Mouse (Mus musculus) lung, postnatal 0 days (tissue): Measurements from ENCODE around the gene Hyal4.

Experiments used
- CTCF ChIP-seq: IDR thresholded peaks from 2 replicates; pipeline ENCODE4 v1.5.1; 2016; ENCODE audit warnings: antibody characterized with exemption, mild to moderate bottlenecking
- EP300 ChIP-seq: IDR thresholded peaks from 2 replicates; pipeline ENCODE4 v1.6.1; 2016; ENCODE audit warnings: antibody characterized with exemption, mild to moderate bottlenecking, control low read depth

DNA sequence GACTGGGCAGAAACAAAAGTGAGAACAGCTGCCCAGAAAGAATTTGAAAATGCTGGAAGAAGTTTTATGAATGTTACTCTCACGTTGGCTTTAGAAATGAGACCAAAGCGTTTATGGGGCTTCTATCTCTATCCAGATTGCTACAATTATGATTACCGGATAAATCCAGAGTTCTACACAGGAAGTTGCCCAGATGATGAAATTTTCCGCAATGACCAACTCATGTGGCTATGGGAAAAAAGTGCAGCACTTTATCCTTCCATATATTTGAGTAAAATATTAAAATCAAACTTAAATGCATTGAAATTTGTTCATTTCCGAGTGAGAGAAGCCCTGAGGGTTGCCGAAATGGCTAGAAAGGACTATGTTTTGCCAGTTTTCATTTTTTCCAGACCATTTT lies 13.6 kb upstream of the Hyal4 start:
- TF ChIP-seq CTCF (no peak), EP300 (no peak)
